Mouse (Mus musculus) brain, embryonic 14.5 days (tissue): ENCODE data around the gene Pcdh15.

Experiments
- CTCF ChIP-seq: fragments of 200-500 bp; IDR thresholded peaks from 2 replicates; pipeline ENCODE4 v1.5.1; 2012; ENCODE audit warnings: inconsistent platforms, mild to moderate bottlenecking, moderate library complexity, borderline replicate concordance; ENCODE audit not compliant: insufficient read depth, insufficient read length; ENCODE audit errors: extremely low read depth
- POLR2A ChIP-seq: fragments of 200-500 bp; IDR thresholded peaks from 2 replicates; pipeline ENCODE4 v1.6.1; 2012; ENCODE audit warnings: mild to moderate bottlenecking, inconsistent platforms, borderline replicate concordance; ENCODE audit not compliant: poor library complexity, insufficient read depth, insufficient read length, severe bottlenecking; ENCODE audit errors: extremely low read depth

DNA sequence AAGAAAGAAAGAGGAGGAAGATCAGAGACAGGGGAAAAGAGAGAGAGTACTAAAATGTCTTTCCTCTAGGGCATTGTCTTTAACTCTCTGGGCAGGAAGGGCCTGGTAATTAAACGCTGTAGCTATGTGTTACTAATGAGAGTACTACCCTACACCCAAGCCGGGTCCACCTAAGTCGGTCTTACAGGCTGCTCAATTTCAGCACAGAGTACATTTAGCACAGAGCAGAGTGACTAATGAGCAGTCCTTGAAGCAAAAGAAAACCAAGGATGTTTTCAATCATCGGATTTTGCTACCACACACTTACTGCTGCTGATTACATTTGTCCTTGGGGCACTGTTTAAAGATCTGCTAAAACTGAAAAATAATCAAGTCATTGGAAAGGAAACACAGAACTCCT is 788.6 kb downstream of the Pcdh15 start:
- TF ChIP-seq CTCF (no peak), POLR2A (no peak)
